Mouse (Mus musculus) MEL (cell line): Measurements from ENCODE around the gene Gm49394. TPM values are rescaled to one million over a fixed set of nuclear protein-coding genes. Genes with fewer than 3 reads are reported as not detected.

ENCODE experiments used
- DNase-seq: peaks from one replicate; pipeline ENCODE4 v3.0.0; 2011; ENCODE audit warnings: low read depth, low spot score
- H3K27ac ChIP-seq: 2 replicates; pipeline ENCODE4 v1.5.1; 2012; ENCODE audit warnings: low read depth, mild to moderate bottlenecking, control low read depth, low read length, moderate library complexity; ENCODE audit not compliant: control insufficient read depth
- H3K27me3 ChIP-seq, 2 experiments: fragments of 150-350 bp in 1 of 2; sonication (generic) in 1 of 2; 2 replicates each; pipeline ENCODE4 v1.6.1; 2012; ENCODE audit warnings: low read length in 2 of 2, mild to moderate bottlenecking in 2 of 2, improper control_type of control experiment in 1 of 2, moderate library complexity in 1 of 2; ENCODE audit not compliant: insufficient read depth in 2 of 2, control insufficient read depth in 1 of 2
- H3K36me3 ChIP-seq, 2 experiments: 2 replicates each; pipeline ENCODE4 v1.6.1; 2012 to 2014; ENCODE audit warnings: low read length in 2 of 2, improper control_type of control experiment in 1 of 2, inconsistent platforms in 1 of 2, mild to moderate bottlenecking in 1 of 2; ENCODE audit not compliant: insufficient read depth in 2 of 2, control insufficient read depth in 1 of 2
- H3K4me1 ChIP-seq, 2 experiments: fragments of 150-350 bp in 1 of 2; sonication (generic) in 1 of 2; 2 replicates each; pipeline ENCODE4 v1.6.1; 2012; ENCODE audit warnings: low read length in 2 of 2, improper control_type of control experiment in 1 of 2, mild to moderate bottlenecking in 1 of 2; ENCODE audit not compliant: insufficient read depth in 2 of 2, control insufficient read depth in 1 of 2
- H3K4me3 ChIP-seq, 2 experiments: fragments of 150-350 bp in 1 of 2; sonication (generic) in 1 of 2; 2 replicates each; pipeline ENCODE4 v1.5.1; 2012; ENCODE audit warnings: low read depth in 2 of 2, low read length in 2 of 2, mild to moderate bottlenecking in 2 of 2, moderate library complexity in 2 of 2, control low read depth in 1 of 2, improper control_type of control experiment in 1 of 2; ENCODE audit not compliant: control insufficient read depth in 1 of 2, insufficient read depth in 1 of 2
- H3K79me2 ChIP-seq: 2 replicates; pipeline ENCODE4 v1.6.1; 2012; ENCODE audit warnings: mild to moderate bottlenecking, low read length, moderate library complexity; ENCODE audit not compliant: control insufficient read depth, poor library complexity, insufficient read depth
- H3K9ac ChIP-seq: 2 replicates; pipeline ENCODE4 v1.6.1; 2012; ENCODE audit warnings: low read depth, mild to moderate bottlenecking, control low read depth, low read length, moderate library complexity; ENCODE audit not compliant: control insufficient read depth, poor library complexity, severe bottlenecking
- H3K9me3 ChIP-seq: fragments of 150-350 bp; sonication (generic); replicated peaks from 2 replicates; pipeline ENCODE4 v1.6.1; 2012; ENCODE audit warnings: mild to moderate bottlenecking, low read length, improper control_type of control experiment, moderate library complexity; ENCODE audit not compliant: insufficient read depth
- BHLHE40 ChIP-seq: IDR thresholded peaks from 2 replicates; pipeline ENCODE4 v1.6.1; 2012; ENCODE audit warnings: low read depth, mild to moderate bottlenecking, inconsistent platforms, low read length, improper control_type of control experiment, borderline replicate concordance
- CHD2 ChIP-seq: IDR thresholded peaks from 2 replicates; pipeline ENCODE4 v1.6.1; 2011; ENCODE audit warnings: low read length, improper control_type of control experiment
- ELF1 ChIP-seq: IDR thresholded peaks from 2 replicates; pipeline ENCODE4 v1.6.1; 2014; ENCODE audit warnings: low read depth, mild to moderate bottlenecking, inconsistent platforms, low read length, improper control_type of control experiment, moderate library complexity
- EP300 ChIP-seq, 2 experiments: IDR thresholded peaks; 2 replicates each; pipeline ENCODE4 v1.6.1; 2011; ENCODE audit warnings: improper control_type of control experiment in 2 of 2, low read length in 2 of 2, low read depth in 1 of 2, mild to moderate bottlenecking in 1 of 2
- GABPA ChIP-seq: IDR thresholded peaks from 2 replicates; pipeline ENCODE4 v1.6.1; 2012; ENCODE audit warnings: low read depth, mild to moderate bottlenecking, inconsistent platforms, low read length, improper control_type of control experiment, moderate library complexity
- GATA1 ChIP-seq: IDR thresholded peaks from 2 replicates; pipeline ENCODE4 v1.6.1; 2011; ENCODE audit warnings: low read depth, low read length, improper control_type of control experiment
- HCFC1 ChIP-seq: IDR thresholded peaks from 2 replicates; pipeline ENCODE4 v1.6.1; 2012; ENCODE audit warnings: low read depth, mild to moderate bottlenecking, inconsistent platforms, low read length, improper control_type of control experiment, moderate library complexity
- JUND ChIP-seq: IDR thresholded peaks from 2 replicates; pipeline ENCODE4 v1.6.1; 2011; ENCODE audit warnings: low read depth, mild to moderate bottlenecking, improper control_type of control experiment, low read length
- MAX ChIP-seq: IDR thresholded peaks from 2 replicates; pipeline ENCODE4 v1.6.1; 2011; ENCODE audit warnings: low read length, improper control_type of control experiment
- MAZ ChIP-seq: IDR thresholded peaks from 2 replicates; pipeline ENCODE4 v1.6.1; 2012; ENCODE audit warnings: low read depth, mild to moderate bottlenecking, inconsistent platforms, low read length, improper control_type of control experiment
- MYB ChIP-seq: IDR thresholded peaks from 2 replicates; pipeline ENCODE4 v1.6.1; 2011; ENCODE audit warnings: mild to moderate bottlenecking, low read depth, low read length, improper control_type of control experiment
- MYC ChIP-seq: IDR thresholded peaks from 2 replicates; pipeline ENCODE4 v1.6.1; 2011; ENCODE audit warnings: low read depth, mild to moderate bottlenecking, low read length, improper control_type of control experiment, moderate library complexity
- RCOR1 ChIP-seq: IDR thresholded peaks from 2 replicates; pipeline ENCODE4 v1.6.1; 2012; ENCODE audit warnings: low read depth, mild to moderate bottlenecking, inconsistent platforms, low read length, improper control_type of control experiment
- TAL1 ChIP-seq: IDR thresholded peaks from 2 replicates; pipeline ENCODE4 v1.6.1; 2012; ENCODE audit warnings: mild to moderate bottlenecking, inconsistent platforms, low read length, moderate library complexity, mixed read lengths
- TBP ChIP-seq: IDR thresholded peaks from 2 replicates; pipeline ENCODE4 v1.8.0; 2011; ENCODE audit warnings: low read depth, low read length, improper control_type of control experiment
- TCF12 ChIP-seq: IDR thresholded peaks from 2 replicates; pipeline ENCODE4 v1.6.1; 2014; ENCODE audit warnings: low read depth, mild to moderate bottlenecking, inconsistent platforms, low read length, improper control_type of control experiment, moderate library complexity
- UBTF ChIP-seq: IDR thresholded peaks from 2 replicates; pipeline ENCODE4 v1.6.1; 2012; ENCODE audit warnings: low read depth, mild to moderate bottlenecking, inconsistent platforms, low read length, improper control_type of control experiment, moderate library complexity, borderline replicate concordance; ENCODE audit not compliant: insufficient read depth
- ZC3H11A ChIP-seq: IDR thresholded peaks from 2 replicates; pipeline ENCODE4 v1.6.1; 2012; ENCODE audit warnings: low read depth, mild to moderate bottlenecking, inconsistent platforms, low read length, improper control_type of control experiment
- ZMIZ1 ChIP-seq: IDR thresholded peaks from 2 replicates; pipeline ENCODE4 v1.6.1; 2012; ENCODE audit warnings: low read depth, mild to moderate bottlenecking, inconsistent platforms, low read length, improper control_type of control experiment, moderate library complexity
- ZNF384 ChIP-seq: IDR thresholded peaks from 2 replicates; pipeline ENCODE4 v1.6.1; 2012; ENCODE audit warnings: low read depth, mild to moderate bottlenecking, inconsistent platforms, low read length, improper control_type of control experiment
- polyA plus RNA-seq, 2 experiments: library from polyadenylated mRNA; stranded (reverse) in 1 of 2; unstranded in 1 of 2; fragments of >175 nt in 1 of 2; fragments of >200 nt in 1 of 2; gene quantifications; 2 replicates each; pipeline versions ENCODE4 v1.2.1 to v1.2.4; 2012; ENCODE audit warnings: low replicate concordance in 2 of 2, low read depth in 1 of 2; ENCODE audit not compliant: insufficient read length in 2 of 2, insufficient read depth in 1 of 2, missing spikeins in 1 of 2
- total RNA-seq: library from RNA; depleted of rRNA; stranded (reverse); fragments of 300-350 nt; gene quantifications from 2 replicates; pipeline ENCODE4 v1.2.3, GENCODE M21; 2012

Gene Gm49394
- total and polyA plus RNA-seq, 3 experiments = not detected

GRCm38 (mm10) chr7:142667521-142667920, 2.2 kb downstream of the Gm49394 start:
- DNase-seq = no peak
- Histone ChIP-seq H3K9me3 (no peaks in the 10 kb centered on the region), H3K9ac (no peak overlapping the region), H3K79me2 (no peaks in the 10 kb centered on the region), H3K36me3 (no peaks in the 10 kb centered on the region), H3K27ac (no peak overlapping the region)
- TF ChIP-seq MYB (no peak), UBTF (no peak), ZMIZ1 (no peak), GABPA (no peak), RCOR1 (no peak), TBP (no peak), MAX (no peak), ZC3H11A (no peak), ZNF384 (no peak), MAZ (no peak), TCF12 (no peak), BHLHE40 (no peak), TAL1 (no peak), HCFC1 (no peak), EP300 (IDR thresholded peaks at IDR 0.05; ENCODE audit: low read depth in 1 of 2, low read length in 2 of 2) (no peak), JUND (no peak), MYC (no peak)
- TF ChIP-seq, all 39 proteins: peak for 0
- H3K27me3 ChIP-seq = no peaks in the 10 kb centered on the region
- no peak overlapping the region for H3K4me3 ChIP-seq
- H3K4me1 ChIP-seq = no peaks in the 10 kb centered on the region

- no peak for DNase-seq
- Histone ChIP-seq H3K79me2 (no peaks in the 10 kb centered on the region), H3K27ac (no peak within 1 kb of the TSS), H3K4me3 (no peak within 1 kb of the TSS), H3K36me3 (no peaks in the 10 kb centered on the region), H3K9me3 (no peaks in the 10 kb centered on the region), H3K27me3 (no peaks in the 10 kb centered on the region), H3K9ac (no peak within 1 kb of the TSS), H3K4me1 (no peaks in the 10 kb centered on the region)
- TF ChIP-seq CHD2 (no peak), ZNF384 (no peak), HCFC1 (no peak), GATA1 (no peak), JUND (no peak), MYB (no peak), EP300 (IDR thresholded peaks at IDR 0.05; ENCODE audit: low read depth in 1 of 2, low read length in 2 of 2) (no peak), ELF1 (no peak), ZMIZ1 (no peak)
These were observed 3.1 kb downstream of the Gm49394 start, which contains the start of gene Igf2 for GRCm38 (mm10) chr7:142666659-142667058. Gene Igf2 (minus strand): TSS chr7:142666816.
